Mouse (Mus musculus): ENCODE measurements around the gene Ccdc141. TPM values are rescaled to one million over a fixed set of nuclear protein-coding genes. Genes with fewer than 3 reads are reported as not detected.

The Ccdc141 gene
- polyA plus RNA-seq, 1 experiment from 2014 or later: 3.0 TPM

GRCm38 (mm10) chr2:76965542-76965941, 204.9 kb downstream of the Ccdc141 start:
- TF ChIP-seq CTCF (IDR thresholded peaks at IDR 0.05; ENCODE audit: low read depth) (no peak), EP300 (IDR thresholded peaks at IDR 0.05; ENCODE audit: low read depth) (no peak)
- H3K36me3 ChIP-seq (replicated peaks; ENCODE audit: insufficient read depth, low read length): no peaks in the 10 kb centered on the region
- H3K4me1 ChIP-seq (ENCODE audit: insufficient read depth): no peaks in the 10 kb centered on the region
- H3K9ac ChIP-seq (replicated peaks): no peak overlapping the region
- ATAC-seq (no peak), DNase-seq (no peak)
- H3K9me3 ChIP-seq (ENCODE audit: low read length): no peaks in the 10 kb centered on the region
- no peak overlapping the region for H3K27ac ChIP-seq (ENCODE audit: low read depth)
- H3K4me3 ChIP-seq (ENCODE audit: low read depth, low read length): no peak overlapping the region
- WGBS (ENCODE audit: insufficient replicate concordance): 79% methylated on average over 7 of the region's 7 CpGs
- no peaks in the 10 kb centered on the region for H3K27me3 ChIP-seq (ENCODE audit: insufficient read depth, low read length)
- H3K4me2 ChIP-seq (ENCODE audit: low read depth, low read length): no peak overlapping the region

GRCm38 (mm10) chr2:76962045-76962432, 208.4 kb downstream of the Ccdc141 start:
- DNase-seq: no peak

GRCm38 (mm10) chr2:76961420-76962044, 208.9 kb downstream of the Ccdc141 start:
- TF ChIP-seq CTCF (IDR thresholded peaks at IDR 0.05; ENCODE audit: low read depth) (no peak), EP300 (IDR thresholded peaks at IDR 0.05; ENCODE audit: low read depth) (no peak)
- Histone ChIP-seq H3K4me3 (ENCODE audit: low read depth, low read length) (no peak overlapping the region), H3K27me3 (ENCODE audit: insufficient read depth, low read length) (no peaks in the 10 kb centered on the region), H3K4me2 (ENCODE audit: low read depth, low read length) (no peak overlapping the region), H3K4me1 (ENCODE audit: insufficient read depth) (no peaks in the 10 kb centered on the region), H3K9ac (replicated peaks) (no peak overlapping the region), H3K36me3 (replicated peaks; ENCODE audit: insufficient read depth, low read length) (no peaks in the 10 kb centered on the region), H3K27ac (ENCODE audit: low read depth) (no peak overlapping the region), H3K9me3 (ENCODE audit: low read length) (no peaks in the 10 kb centered on the region)
- DNase-seq: no peak
- 65% methylated on average over 10 of the region's 10 CpGs for WGBS (ENCODE audit: insufficient replicate concordance)
- no peak for ATAC-seq

More at GRCm38 (mm10) chr2:76962045-76962432, 208.4 kb downstream of the Ccdc141 start:
- H3K27ac ChIP-seq (ENCODE audit: low read depth): no peak overlapping the region
- no peak overlapping the region for H3K9ac ChIP-seq (replicated peaks)
- no peaks in the 10 kb centered on the region for H3K4me1 ChIP-seq (ENCODE audit: insufficient read depth)
- no peaks in the 10 kb centered on the region for H3K27me3 ChIP-seq (ENCODE audit: insufficient read depth, low read length)
- no peaks in the 10 kb centered on the region for H3K36me3 ChIP-seq (replicated peaks; ENCODE audit: insufficient read depth, low read length)
- no peak overlapping the region for H3K4me3 ChIP-seq (ENCODE audit: low read depth, low read length)
- no peaks in the 10 kb centered on the region for H3K9me3 ChIP-seq (ENCODE audit: low read length)
- WGBS (ENCODE audit: insufficient replicate concordance): 79% methylated on average over 6 of the region's 6 CpGs
- no peak overlapping the region for H3K4me2 ChIP-seq (ENCODE audit: low read depth, low read length)
- no peak for TF ChIP-seq CTCF (IDR thresholded peaks at IDR 0.05; ENCODE audit: low read depth)
- TF ChIP-seq EP300 (IDR thresholded peaks at IDR 0.05; ENCODE audit: low read depth): no peak
- ATAC-seq: no peak

Small RNA genes within 50 kb of the gene (microRNA-seq; reads per million reads assigned to microRNA genes)
- not detected for gene Gm44360

Other genes with a start within 250 kb of the Ccdc141 start
- gene Ttn, start 188.1 kb downstream of the Ccdc141 start, polyA plus RNA-seq (2015; fragmentation: Nextera tagmentation; extraction: Ambion mirVana): 0.32 and 4.6 TPM in 2 replicates
- 0.44 and 0.61 TPM in 2 replicates for gene Sestd1, start 110.0 kb upstream of the Ccdc141 start, polyA plus RNA-seq (2015; fragmentation: Nextera tagmentation; extraction: Ambion mirVana)

Measured in liver, postnatal 0 days (tissue).